Mouse (Mus musculus): ENCODE results near the gene Retsat. TPM values are rescaled to one million over a fixed set of nuclear protein-coding genes. Genes with fewer than 3 reads are reported as not detected.

The Retsat gene
- polyA plus RNA-seq (2014; fragmentation: Nextera tagmentation; extraction: Ambion mirVana): 5.0 and 6.8 TPM in 2 replicates

DNA sequence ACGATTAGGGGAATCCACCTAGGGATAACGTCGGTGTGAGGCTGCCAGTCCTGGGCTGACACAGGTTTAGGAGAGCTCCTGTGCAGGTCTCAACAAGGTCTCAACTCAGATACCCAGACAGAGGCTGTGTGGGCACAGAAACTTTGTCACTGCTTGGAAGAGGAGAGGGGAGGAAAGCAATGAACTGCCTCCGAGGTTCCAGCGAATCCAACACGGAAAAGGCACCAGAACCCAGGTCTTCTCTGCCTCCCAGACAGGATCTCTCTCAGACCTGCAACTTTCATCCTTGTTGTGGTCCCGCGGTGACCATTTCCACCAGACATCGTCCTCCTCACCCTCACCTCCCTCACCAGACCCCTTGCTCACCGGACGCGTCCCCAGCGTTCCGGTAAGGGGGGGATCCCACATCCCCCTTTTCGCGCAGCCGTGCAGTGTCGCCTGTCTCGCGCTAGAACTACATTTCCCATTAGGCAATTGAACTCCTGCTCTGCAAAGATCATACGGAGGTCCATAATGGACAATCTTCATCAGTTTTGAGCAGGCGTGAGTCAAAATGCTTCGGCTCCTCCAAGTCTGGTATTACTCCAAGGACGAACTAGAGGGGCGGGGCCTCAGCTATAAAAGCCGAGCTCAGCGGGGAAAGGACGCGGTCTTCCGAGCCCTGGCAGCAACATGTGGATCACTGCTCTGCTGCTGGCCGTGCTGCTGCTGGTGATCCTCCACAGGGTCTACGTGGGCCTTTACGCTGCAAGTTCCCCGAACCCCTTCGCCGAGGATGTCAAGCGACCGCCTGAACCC lies at the start of gene Retsat, which contains the start of gene Elmod3:
Gene Retsat (plus strand): TSS at position 520 of the 798 bp plus-strand sequence.
Gene Elmod3 (minus strand): TSS at position 458 of the 798 bp plus-strand sequence.
- Histone ChIP-seq H3K9ac (ENCODE audit: low read length) (peak within 1 kb of the TSS; percentile 78), H3K27me3 (ENCODE audit: control insufficient read depth, insufficient read depth, low read length) (no peaks in the 10 kb centered on the region), H3K36me3 (ENCODE audit: control insufficient read depth, insufficient read depth, low read length) (no peaks in the 10 kb centered on the region), H3K4me3 (ENCODE audit: low read depth, low read length) (peak within 1 kb of the TSS; percentile 59), H3K4me1 (ENCODE audit: control insufficient read depth, insufficient read depth, low read length) (peaks cover 9% of the 10 kb centered on the region), H3K27ac (ENCODE audit: low read depth, low read length) (no peak within 1 kb of the TSS), H3K4me2 (peak within 1 kb of the TSS; percentile 62), H3K9me3 (ENCODE audit: control insufficient read depth, low read length) (no peaks in the 10 kb centered on the region)
- DNase-seq (ENCODE audit: low spot score, missing footprints) (peak; percentile 98), ATAC-seq (ENCODE audit: low FRiP score) (peak; percentile 94)
- WGBS: 2% methylated on average over 38 of the region's 38 CpGs

DNA sequence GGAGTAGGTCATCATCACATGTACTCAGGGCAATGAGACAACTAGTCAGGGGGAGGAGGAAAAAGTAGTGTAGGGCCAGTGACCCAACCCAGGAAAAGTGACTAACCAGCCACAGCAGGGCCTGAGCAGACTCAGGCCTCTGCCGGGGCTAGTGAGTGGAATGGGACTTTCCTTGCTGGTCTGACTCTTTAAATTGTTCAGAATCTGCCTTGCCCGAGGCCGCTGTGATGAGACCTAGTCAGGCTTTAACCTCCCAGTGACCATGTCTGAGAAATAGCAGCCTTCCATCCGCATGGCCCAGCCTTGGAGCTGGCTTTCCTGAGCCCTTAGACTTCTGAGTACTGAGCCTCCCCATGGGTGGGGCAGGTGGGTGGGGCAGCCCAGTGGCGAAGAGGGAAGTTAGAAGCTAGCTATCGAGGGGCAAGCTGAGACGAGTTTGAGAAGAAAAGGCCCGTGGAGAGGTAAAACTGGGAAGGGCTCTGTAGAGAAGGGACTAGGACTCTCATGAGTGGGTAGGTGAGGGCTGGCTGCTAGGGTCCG lies 49.2 kb upstream of the Retsat start:
- no peak overlapping the region for H3K4me3 ChIP-seq (ENCODE audit: low read depth, low read length)
- H3K36me3 ChIP-seq (ENCODE audit: control insufficient read depth, insufficient read depth, low read length): no peaks in the 10 kb centered on the region
- H3K9me3 ChIP-seq (ENCODE audit: control insufficient read depth, low read length): no peaks in the 10 kb centered on the region
- H3K4me2 ChIP-seq: no peak overlapping the region
- DNase-seq (ENCODE audit: low spot score, missing footprints) (no peak), ATAC-seq (ENCODE audit: low FRiP score) (no peak)
- peaks cover 15% of the 10 kb centered on the region for H3K4me1 ChIP-seq (ENCODE audit: control insufficient read depth, insufficient read depth, low read length)
- H3K27me3 ChIP-seq (ENCODE audit: control insufficient read depth, insufficient read depth, low read length): no peaks in the 10 kb centered on the region
- no peak overlapping the region for H3K9ac ChIP-seq (ENCODE audit: low read length)
- 69% methylated on average over 9 of the region's 9 CpGs for WGBS
- no peak overlapping the region for H3K27ac ChIP-seq (ENCODE audit: low read depth, low read length)

DNA sequence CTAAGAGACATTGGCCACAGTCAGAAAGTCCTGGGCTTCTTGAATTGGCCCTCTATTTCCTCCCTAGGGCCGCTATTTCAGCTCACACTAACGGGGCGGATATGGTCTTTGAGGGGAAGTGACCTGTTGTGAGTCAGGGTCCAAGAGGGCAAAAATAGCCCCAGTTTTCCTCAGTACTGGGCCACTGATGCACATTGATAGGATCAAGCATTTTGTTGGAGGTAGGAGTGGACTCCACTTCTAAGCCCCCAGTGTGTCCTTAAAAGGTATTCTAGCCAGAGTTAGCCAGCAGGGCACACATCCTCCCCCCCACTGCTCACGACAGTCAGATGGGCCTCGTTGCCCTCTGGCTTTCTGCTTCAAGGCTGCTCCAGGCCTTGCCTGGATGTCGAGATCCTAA lies 48.2 kb upstream of the Retsat start:
- WGBS: 67% methylated on average over 6 of the region's 6 CpGs
- Histone ChIP-seq H3K4me3 (ENCODE audit: low read depth, low read length) (no peak overlapping the region), H3K4me1 (ENCODE audit: control insufficient read depth, insufficient read depth, low read length) (peaks cover 15% of the 10 kb centered on the region), H3K36me3 (ENCODE audit: control insufficient read depth, insufficient read depth, low read length) (no peaks in the 10 kb centered on the region), H3K4me2 (no peak overlapping the region), H3K9ac (ENCODE audit: low read length) (no peak overlapping the region), H3K27ac (ENCODE audit: low read depth, low read length) (no peak overlapping the region), H3K27me3 (ENCODE audit: control insufficient read depth, insufficient read depth, low read length) (no peaks in the 10 kb centered on the region), H3K9me3 (ENCODE audit: control insufficient read depth, low read length) (no peaks in the 10 kb centered on the region)
- DNase-seq (ENCODE audit: low spot score, missing footprints) (no peak), ATAC-seq (ENCODE audit: low FRiP score) (no peak)

DNA sequence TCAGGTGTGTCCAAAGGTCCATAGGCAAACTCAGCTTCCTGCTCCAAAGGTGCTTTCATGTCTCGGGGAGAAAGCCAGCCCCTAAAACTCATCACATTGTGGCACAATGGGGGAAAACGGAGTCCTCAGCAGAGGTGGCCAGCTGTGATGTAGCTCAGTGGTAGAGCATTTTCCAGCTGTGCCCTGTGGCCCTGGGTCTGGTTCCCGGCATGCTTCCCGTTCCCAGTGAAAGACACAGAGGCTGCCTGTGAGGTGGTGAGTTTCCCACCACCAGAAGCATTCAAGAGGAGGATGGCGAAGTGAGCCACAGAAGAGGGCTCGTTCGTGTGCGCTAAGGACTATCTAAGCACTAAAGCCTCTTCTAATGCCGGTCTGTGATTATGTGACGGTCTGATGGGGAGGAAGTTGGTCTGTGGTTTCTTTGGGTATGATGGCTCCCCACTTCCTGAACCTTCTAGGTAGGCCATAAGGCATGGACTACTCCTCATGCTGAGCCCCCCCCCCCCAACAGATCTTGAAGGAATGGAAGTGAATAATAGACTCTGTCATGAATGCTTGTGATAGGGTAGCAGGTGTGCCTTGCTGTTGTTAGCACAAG lies 47.7 kb upstream of the Retsat start:
- no peaks in the 10 kb centered on the region for H3K36me3 ChIP-seq (ENCODE audit: control insufficient read depth, insufficient read depth, low read length)
- no peak overlapping the region for H3K9ac ChIP-seq (ENCODE audit: low read length)
- WGBS: 85% methylated on average over 10 of the region's 10 CpGs
- H3K9me3 ChIP-seq (ENCODE audit: control insufficient read depth, low read length): no peaks in the 10 kb centered on the region
- H3K4me3 ChIP-seq (ENCODE audit: low read depth, low read length): no peak overlapping the region
- H3K4me1 ChIP-seq (ENCODE audit: control insufficient read depth, insufficient read depth, low read length): peaks cover 15% of the 10 kb centered on the region
- no peak for ATAC-seq (ENCODE audit: low FRiP score)
- no peak for DNase-seq (ENCODE audit: low spot score, missing footprints)
- no peak overlapping the region for H3K27ac ChIP-seq (ENCODE audit: low read depth, low read length)
- no peak overlapping the region for H3K4me2 ChIP-seq
- no peaks in the 10 kb centered on the region for H3K27me3 ChIP-seq (ENCODE audit: control insufficient read depth, insufficient read depth, low read length)

DNA sequence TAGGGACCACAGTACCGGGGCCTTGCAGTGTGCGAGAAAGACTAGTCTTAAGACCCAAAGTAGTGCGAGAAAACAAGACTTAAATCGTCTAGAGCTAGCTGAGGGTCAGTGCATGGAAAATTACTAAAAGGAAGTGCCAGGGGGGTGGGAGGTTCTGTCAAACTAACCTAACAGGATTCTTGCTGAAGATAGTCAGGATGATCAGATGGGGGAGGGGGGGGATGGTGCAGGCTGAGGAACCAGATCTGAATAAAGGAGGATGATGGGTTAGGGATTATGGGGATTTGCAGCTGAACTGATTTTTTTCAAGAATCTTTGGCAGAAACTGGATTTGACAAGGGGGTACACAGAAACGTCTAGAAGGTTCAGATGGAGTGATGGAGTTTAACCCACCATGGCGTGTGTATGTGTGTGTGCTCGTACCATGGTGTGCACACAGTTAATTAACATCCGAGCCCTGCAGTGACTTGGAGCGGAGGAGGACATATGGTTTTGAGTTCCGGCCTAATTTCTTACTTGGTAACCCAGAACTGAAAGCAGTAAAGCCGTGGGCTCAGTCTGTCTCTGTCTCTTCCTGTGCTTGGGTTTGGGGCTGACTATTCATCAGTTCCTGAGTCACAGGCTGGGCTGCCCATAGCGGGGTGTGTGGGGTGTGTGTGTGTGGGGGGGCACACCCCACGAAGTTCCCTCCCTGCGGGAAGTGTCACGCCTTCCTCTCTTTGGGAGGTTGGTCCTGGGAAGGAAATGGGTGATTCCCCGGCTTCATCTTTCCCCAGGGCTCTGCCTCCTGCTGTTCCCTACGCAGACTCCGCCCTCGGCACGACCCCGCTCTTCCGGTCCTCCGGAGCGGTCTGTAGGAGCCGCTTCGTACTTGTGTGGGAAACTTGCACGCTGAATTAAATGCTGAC lies 45.9 kb upstream of the Retsat start:
- ATAC-seq (ENCODE audit: low FRiP score): peak; percentile 88

DNA sequence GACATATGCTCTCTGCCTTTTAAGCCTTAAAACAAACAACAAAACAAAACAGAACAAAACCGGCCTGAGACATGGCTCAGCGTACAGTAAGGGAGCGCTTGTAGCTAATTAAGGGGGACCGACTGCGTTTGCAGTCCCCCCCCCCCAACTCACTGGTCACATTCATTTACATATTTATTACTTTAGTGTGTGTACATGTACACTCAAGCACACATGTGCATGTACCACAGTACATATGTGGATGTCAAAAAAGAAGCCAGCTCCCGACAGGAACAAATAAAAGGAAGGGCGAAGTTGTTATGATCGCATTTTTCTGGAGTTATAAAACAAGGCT lies 45.2 kb upstream of the Retsat start:
- H3K9me3 ChIP-seq (ENCODE audit: control insufficient read depth, low read length): no peaks in the 10 kb centered on the region
- H3K4me3 ChIP-seq (ENCODE audit: low read depth, low read length): peak overlapping the region; percentile 33
- H3K4me1 ChIP-seq (ENCODE audit: control insufficient read depth, insufficient read depth, low read length): peaks cover 15% of the 10 kb centered on the region
- peak overlapping the region; percentile 73 for H3K9ac ChIP-seq (ENCODE audit: low read length)
- 20% methylated on average over 8 of the region's 8 CpGs for WGBS
- DNase-seq (ENCODE audit: low spot score, missing footprints) (no peak), ATAC-seq (ENCODE audit: low FRiP score) (no peak; the same call in 1 of the 2 replicates)
- peak overlapping the region; percentile 65 for H3K4me2 ChIP-seq
- no peaks in the 10 kb centered on the region for H3K36me3 ChIP-seq (ENCODE audit: control insufficient read depth, insufficient read depth, low read length)
- H3K27me3 ChIP-seq (ENCODE audit: control insufficient read depth, insufficient read depth, low read length): no peaks in the 10 kb centered on the region
- H3K27ac ChIP-seq (ENCODE audit: low read depth, low read length): peak overlapping the region; percentile 54; the same call in 1 of the 2 replicates

More for the DNA sequence above, 45.9 kb upstream of the Retsat start:
- peak overlapping the region; percentile 33 for H3K4me3 ChIP-seq (ENCODE audit: low read depth, low read length)
- WGBS: 18% methylated on average over 27 of the region's 27 CpGs
- peak; percentile 94 for DNase-seq (ENCODE audit: low spot score, missing footprints)
- no peaks in the 10 kb centered on the region for H3K36me3 ChIP-seq (ENCODE audit: control insufficient read depth, insufficient read depth, low read length)
- peaks cover 15% of the 10 kb centered on the region for H3K4me1 ChIP-seq (ENCODE audit: control insufficient read depth, insufficient read depth, low read length)
- H3K27ac ChIP-seq (ENCODE audit: low read depth, low read length): peak overlapping the region; percentile 54
- H3K4me2 ChIP-seq: peak overlapping the region; percentile 65
- H3K9me3 ChIP-seq (ENCODE audit: control insufficient read depth, low read length): no peaks in the 10 kb centered on the region
- H3K27me3 ChIP-seq (ENCODE audit: control insufficient read depth, insufficient read depth, low read length): no peaks in the 10 kb centered on the region
- H3K9ac ChIP-seq (ENCODE audit: low read length): peak overlapping the region; percentile 73

DNA sequence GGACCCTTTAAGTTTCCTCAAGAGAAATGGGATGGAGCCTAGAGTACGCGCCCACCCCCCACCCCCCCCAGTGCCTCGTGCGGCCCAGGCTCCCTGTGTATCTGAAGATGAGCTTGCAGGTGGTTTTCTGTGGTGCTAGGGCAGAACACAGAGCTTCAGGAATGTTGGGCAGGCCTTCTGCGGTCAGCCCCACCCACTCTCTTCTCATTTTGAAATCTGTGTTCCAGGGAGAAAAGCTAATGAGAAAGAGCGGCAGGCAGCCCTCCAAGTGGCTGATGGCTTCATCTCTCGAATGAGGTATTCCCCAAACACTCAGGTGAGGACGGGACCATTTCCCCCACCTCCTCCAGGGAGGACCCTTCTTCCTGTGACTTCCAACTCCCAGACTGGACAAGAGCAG lies 37.5 kb upstream of the Retsat start:
- no peak overlapping the region for H3K9ac ChIP-seq (ENCODE audit: low read length)
- ATAC-seq (ENCODE audit: low FRiP score) (no peak), DNase-seq (ENCODE audit: low spot score, missing footprints) (no peak)
- no peaks in the 10 kb centered on the region for H3K36me3 ChIP-seq (ENCODE audit: control insufficient read depth, insufficient read depth, low read length)
- H3K27ac ChIP-seq (ENCODE audit: low read depth, low read length): no peak overlapping the region
- H3K27me3 ChIP-seq (ENCODE audit: control insufficient read depth, insufficient read depth, low read length): no peaks in the 10 kb centered on the region
- no peaks in the 10 kb centered on the region; the same call in 1 of the 2 replicates for H3K4me1 ChIP-seq (ENCODE audit: control insufficient read depth, insufficient read depth, low read length)
- no peak overlapping the region for H3K4me2 ChIP-seq
- no peak overlapping the region for H3K4me3 ChIP-seq (ENCODE audit: low read depth, low read length)
- H3K9me3 ChIP-seq (ENCODE audit: control insufficient read depth, low read length): no peaks in the 10 kb centered on the region
- WGBS: 80% methylated on average over 8 of the region's 8 CpGs

DNA sequence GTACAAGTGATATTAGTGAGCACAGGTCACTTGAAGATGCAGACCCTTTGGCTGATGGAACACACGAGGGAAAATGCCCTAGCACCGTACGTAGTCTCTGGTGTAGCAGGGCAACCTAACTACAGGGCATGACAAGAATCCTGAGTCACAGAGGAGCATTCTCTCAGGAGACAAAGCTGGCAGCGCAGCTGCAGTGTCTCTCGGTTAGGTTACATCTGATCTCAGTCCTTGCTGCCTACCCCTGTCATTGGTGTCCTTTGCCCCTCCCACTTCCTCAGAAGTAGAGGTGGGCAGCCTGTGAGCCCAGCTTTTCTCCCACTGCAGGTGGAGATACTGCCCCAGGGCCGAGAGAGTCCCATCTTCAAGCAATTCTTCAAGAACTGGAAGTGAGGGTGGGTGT lies 35.8 kb upstream of the Retsat start:
- Histone ChIP-seq H3K4me1 (ENCODE audit: control insufficient read depth, insufficient read depth, low read length) (no peaks in the 10 kb centered on the region; the same call in 1 of the 2 replicates), H3K9ac (ENCODE audit: low read length) (no peak overlapping the region), H3K36me3 (ENCODE audit: control insufficient read depth, insufficient read depth, low read length) (no peaks in the 10 kb centered on the region), H3K27me3 (ENCODE audit: control insufficient read depth, insufficient read depth, low read length) (no peaks in the 10 kb centered on the region), H3K4me3 (ENCODE audit: low read depth, low read length) (no peak overlapping the region), H3K27ac (ENCODE audit: low read depth, low read length) (no peak overlapping the region), H3K9me3 (ENCODE audit: control insufficient read depth, low read length) (no peaks in the 10 kb centered on the region), H3K4me2 (no peak overlapping the region)
- 58% methylated on average over 6 of the region's 6 CpGs for WGBS
- DNase-seq (ENCODE audit: low spot score, missing footprints) (no peak), ATAC-seq (ENCODE audit: low FRiP score) (no peak)
